Mouse (Mus musculus) gastrocnemius, postnatal 4 days (tissue): ENCODE results near the gene Gzmd. TPM values are rescaled to one million over a fixed set of nuclear protein-coding genes. Genes with fewer than 3 reads are reported as not detected.

Experiments
- DNase-seq, 2 experiments: peaks; one replicate each; pipeline ENCODE4 v3.0.0; 2021 to 2022; ENCODE audit warnings: low spot score in 2 of 2, mixed read lengths in 2 of 2
- microRNA-seq: library from miRNA; unstranded; fragments of <30 nt; microRNA quantifications from one replicate; pipeline ENCODE4 v1.2.0, GENCODE M21; 2021
- total RNA-seq, 2 experiments: library from RNA; stranded (reverse); gene quantifications; 2 replicates each; pipeline ENCODE4 v1.2.3; 2021

Gzmd gene
- total RNA-seq, 2 experiments from 2014 or later: not detected

- no peak for DNase-seq
Measured at GRCm38 (mm10) chr14:56085167-56085566, 47.2 kb downstream of the Gzmd start, which contains the start of gene Mcpt8. Mcpt8 (minus strand) TSS chr14:56085273.

GRCm38 (mm10) chr14:56082016-56082415, 50.4 kb downstream of the Gzmd start:
- no peak for DNase-seq

Small RNA genes within 50 kb of the gene (microRNA-seq; reads per million reads assigned to microRNA genes)
- not detected for gene Mir6949

Other genes starting within 250 kb of the Gzmd start
- gene Cbln3, start 248.2 kb downstream of the Gzmd start, total RNA-seq: under 1 TPM; 0.47 to 0.52 TPM
- 10 to 100 TPM; 15.7 to 16.9 TPM for gene Khnyn, start 247.7 kb downstream of the Gzmd start, total RNA-seq
- 10 to 100 TPM; 45.7 to 50.1 TPM for gene Sdr39u1, start 232.3 kb downstream of the Gzmd start, total RNA-seq
- 10 to 100 TPM; 70.9 to 91.6 TPM for gene Cma1, start 187.9 kb downstream of the Gzmd start, total RNA-seq
- gene Cma2, start 181.6 kb downstream of the Gzmd start, total RNA-seq: 1 to 10 TPM; 3.7 to 4.2 TPM
- gene Mcpt1, start 114.6 kb downstream of the Gzmd start, total RNA-seq: not detected
- not detected for gene Mcpt9, start 102.1 kb downstream of the Gzmd start, total RNA-seq
- not detected for gene Mcpt2, start 90.6 kb downstream of the Gzmd start, total RNA-seq
- gene Mcpt4, start 70.3 kb downstream of the Gzmd start, total RNA-seq: 10 to 100 TPM; 48.3 to 50.8 TPM
- not detected for gene Mcpt8, start 47.3 kb downstream of the Gzmd start, total RNA-seq
- gene Ctsg, start 30.0 kb downstream of the Gzmd start, total RNA-seq: under 1 TPM; 0.56 to 0.96 TPM
- not detected for gene Gzme, start 12.0 kb downstream of the Gzmd start, total RNA-seq
- gene Gzmg, start 27.0 kb upstream of the Gzmd start, total RNA-seq: not detected
- under 1 TPM; 0.29 TPM for gene Gzmn, start 42.0 kb upstream of the Gzmd start, total RNA-seq
- not detected for gene Gzmf, start 78.8 kb upstream of the Gzmd start, total RNA-seq
- not detected for gene Gzmc, start 102.0 kb upstream of the Gzmd start, total RNA-seq
- gene Gzmb, start 129.7 kb upstream of the Gzmd start, total RNA-seq: not detected
- not detected for gene Atp12a, start 232.5 kb upstream of the Gzmd start, total RNA-seq